Mouse (Mus musculus): ENCODE results near the gene Rabggta. TPM values are rescaled to one million over a fixed set of nuclear protein-coding genes. Genes with fewer than 3 reads are reported as not detected.

Rabggta gene
- polyA plus RNA-seq, 1 experiment, result 84.9 TPM

GRCm38 (mm10) chr14:55716884-55717283, 5.2 kb downstream of the Rabggta start:
- no peak for DNase-seq
- TF ChIP-seq CTCF (IDR thresholded peaks at IDR 0.05; ENCODE audit: borderline replicate concordance, control insufficient read depth, extremely low read depth, insufficient read depth, low read length, poor library complexity) (no peak), POLR2A (IDR thresholded peaks at IDR 0.05; ENCODE audit: control insufficient read depth, extremely low read depth, insufficient read depth, low read length, poor library complexity) (no peak)

DNA sequence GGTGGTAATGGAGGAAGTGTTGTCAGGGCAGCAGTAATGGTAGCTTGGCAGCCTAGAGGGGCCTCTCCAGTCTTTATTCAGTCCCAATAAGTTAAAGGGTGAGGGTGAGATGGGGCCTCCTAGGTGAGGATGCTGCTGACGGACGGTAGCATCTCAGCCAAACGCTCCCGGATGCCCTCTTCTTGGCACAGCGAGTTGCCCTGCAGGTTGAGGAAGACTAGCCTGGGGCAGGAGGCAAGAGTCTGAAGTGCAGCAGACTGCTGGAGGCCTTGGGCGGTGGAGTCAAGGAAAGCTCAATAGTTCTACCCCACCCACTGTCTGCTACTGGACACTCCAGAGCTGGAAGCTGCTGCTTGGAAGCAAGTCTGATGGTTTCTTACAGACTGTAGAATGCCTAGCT, 5.8 kb downstream of the Rabggta start:
- Histone ChIP-seq H3K27ac (ENCODE audit: control insufficient read depth, insufficient read depth, low read length) (no peak overlapping the region), H3K4me1 (replicated peaks; ENCODE audit: control insufficient read depth, insufficient read depth, low read length) (0 out of 2 replicates have a peak, but pooled peaks cover 5% of the 10 kb centered on the region), H3K36me3 (ENCODE audit: control insufficient read depth, insufficient read depth, low read length) (0 out of 2 replicates have a peak, but pooled peaks cover 3% of the 10 kb centered on the region), H3K4me3 (ENCODE audit: control insufficient read depth, insufficient read depth, low read length) (no peak overlapping the region), H3K27me3 (ENCODE audit: control insufficient read depth, insufficient read depth, low read length) (no peaks in the 10 kb centered on the region)
- WGBS, result 99% methylated on average over 6 of the region's 6 CpGs
- DNase-seq, result no peak
- TF ChIP-seq CTCF (IDR thresholded peaks at IDR 0.05; ENCODE audit: borderline replicate concordance, control insufficient read depth, extremely low read depth, insufficient read depth, low read length, poor library complexity) (no peak), POLR2A (IDR thresholded peaks at IDR 0.05; ENCODE audit: control insufficient read depth, extremely low read depth, insufficient read depth, low read length, poor library complexity) (no peak)

More at GRCm38 (mm10) chr14:55716884-55717283, 5.2 kb downstream of the Rabggta start:
- peaks cover 9% of the 10 kb centered on the region; the same call in 1 of the 2 replicates for H3K4me1 ChIP-seq (replicated peaks; ENCODE audit: control insufficient read depth, insufficient read depth, low read length)
- 94% methylated on average over 8 of the region's 8 CpGs for WGBS
- H3K4me3 ChIP-seq (ENCODE audit: control insufficient read depth, insufficient read depth, low read length), result no peak overlapping the region
- H3K27ac ChIP-seq (ENCODE audit: control insufficient read depth, insufficient read depth, low read length), result no peak overlapping the region
- H3K27me3 ChIP-seq (ENCODE audit: control insufficient read depth, insufficient read depth, low read length), result no peaks in the 10 kb centered on the region
- 0 out of 2 replicates have a peak, but pooled peaks cover 3% of the 10 kb centered on the region for H3K36me3 ChIP-seq (ENCODE audit: control insufficient read depth, insufficient read depth, low read length)

GRCm38 (mm10) chr14:55714893-55715292, 7.2 kb downstream of the Rabggta start:
- Histone ChIP-seq H3K4me1 (replicated peaks; ENCODE audit: control insufficient read depth, insufficient read depth, low read length) (0 out of 2 replicates have a peak, but pooled peaks cover 5% of the 10 kb centered on the region), H3K27ac (ENCODE audit: control insufficient read depth, insufficient read depth, low read length) (no peak overlapping the region), H3K4me3 (ENCODE audit: control insufficient read depth, insufficient read depth, low read length) (no peak overlapping the region), H3K27me3 (ENCODE audit: control insufficient read depth, insufficient read depth, low read length) (no peaks in the 10 kb centered on the region), H3K36me3 (ENCODE audit: control insufficient read depth, insufficient read depth, low read length) (0 out of 2 replicates have a peak, but pooled peaks cover 3% of the 10 kb centered on the region)
- no peak for DNase-seq
- WGBS, result 45% methylated on average over 6 of the region's 6 CpGs
- TF ChIP-seq POLR2A (IDR thresholded peaks at IDR 0.05; ENCODE audit: control insufficient read depth, extremely low read depth, insufficient read depth, low read length, poor library complexity), result no peak
- TF ChIP-seq CTCF (IDR thresholded peaks at IDR 0.05; ENCODE audit: borderline replicate concordance, control insufficient read depth, extremely low read depth, insufficient read depth, low read length, poor library complexity), result no peak

GRCm38 (mm10) chr14:55713729-55714122, 8.3 kb downstream of the Rabggta start, which contains the start of gene Tgm1:
Gene Tgm1 (minus strand): TSS chr14:55713926.
- 0 out of 2 replicates have a peak, but pooled peaks cover 5% of the 10 kb centered on the region for H3K4me1 ChIP-seq (replicated peaks; ENCODE audit: control insufficient read depth, insufficient read depth, low read length)
- no peak for DNase-seq
- no peak for TF ChIP-seq CTCF (IDR thresholded peaks at IDR 0.05; ENCODE audit: borderline replicate concordance, control insufficient read depth, extremely low read depth, insufficient read depth, low read length, poor library complexity)
- TF ChIP-seq POLR2A (IDR thresholded peaks at IDR 0.05; ENCODE audit: control insufficient read depth, extremely low read depth, insufficient read depth, low read length, poor library complexity), result no peak
- H3K27ac ChIP-seq (ENCODE audit: control insufficient read depth, insufficient read depth, low read length), result no peak within 1 kb of the TSS
- H3K36me3 ChIP-seq (ENCODE audit: control insufficient read depth, insufficient read depth, low read length), result 0 out of 2 replicates have a peak, but pooled peaks cover 3% of the 10 kb centered on the region
- no peaks in the 10 kb centered on the region for H3K27me3 ChIP-seq (ENCODE audit: control insufficient read depth, insufficient read depth, low read length)
- WGBS, result 41% methylated on average over 4 of the region's 4 CpGs
- no peak within 1 kb of the TSS for H3K4me3 ChIP-seq (ENCODE audit: control insufficient read depth, insufficient read depth, low read length)

GRCm38 (mm10) chr14:55713007-55713728, 8.9 kb downstream of the Rabggta start:
- H3K4me1 ChIP-seq (replicated peaks; ENCODE audit: control insufficient read depth, insufficient read depth, low read length), result 0 out of 2 replicates have a peak, but pooled peaks cover 5% of the 10 kb centered on the region
- no peak overlapping the region for H3K4me3 ChIP-seq (ENCODE audit: control insufficient read depth, insufficient read depth, low read length)
- H3K27ac ChIP-seq (ENCODE audit: control insufficient read depth, insufficient read depth, low read length), result no peak overlapping the region
- no peaks in the 10 kb centered on the region for H3K27me3 ChIP-seq (ENCODE audit: control insufficient read depth, insufficient read depth, low read length)
- TF ChIP-seq POLR2A (IDR thresholded peaks at IDR 0.05; ENCODE audit: control insufficient read depth, extremely low read depth, insufficient read depth, low read length, poor library complexity) (no peak), CTCF (IDR thresholded peaks at IDR 0.05; ENCODE audit: borderline replicate concordance, control insufficient read depth, extremely low read depth, insufficient read depth, low read length, poor library complexity) (no peak)
- 0 out of 2 replicates have a peak, but pooled peaks cover 3% of the 10 kb centered on the region for H3K36me3 ChIP-seq (ENCODE audit: control insufficient read depth, insufficient read depth, low read length)
- 28% methylated on average over 25 of the region's 25 CpGs for WGBS
- no peak for DNase-seq

GRCm38 (mm10) chr14:55711786-55712185, 10.3 kb downstream of the Rabggta start:
- Histone ChIP-seq H3K4me1 (replicated peaks; ENCODE audit: control insufficient read depth, insufficient read depth, low read length) (0 out of 2 replicates have a peak, but pooled peaks cover 5% of the 10 kb centered on the region), H3K27me3 (ENCODE audit: control insufficient read depth, insufficient read depth, low read length) (no peaks in the 10 kb centered on the region), H3K36me3 (ENCODE audit: control insufficient read depth, insufficient read depth, low read length) (no peaks in the 10 kb centered on the region), H3K27ac (ENCODE audit: control insufficient read depth, insufficient read depth, low read length) (no peak overlapping the region), H3K4me3 (ENCODE audit: control insufficient read depth, insufficient read depth, low read length) (no peak overlapping the region)
- no peak for DNase-seq
- TF ChIP-seq POLR2A (IDR thresholded peaks at IDR 0.05; ENCODE audit: control insufficient read depth, extremely low read depth, insufficient read depth, low read length, poor library complexity), result no peak
- no peak for TF ChIP-seq CTCF (IDR thresholded peaks at IDR 0.05; ENCODE audit: borderline replicate concordance, control insufficient read depth, extremely low read depth, insufficient read depth, low read length, poor library complexity)
- WGBS, result 88% methylated on average over 7 of the region's 7 CpGs
